Mouse (Mus musculus) left cerebral cortex, postnatal 10 days (tissue): ENCODE results near the gene Lamtor2. TPM values are rescaled to one million over a fixed set of nuclear protein-coding genes. Genes with fewer than 3 reads are reported as not detected.

Source experiments
- DNase-seq, 2 experiments: peaks; one replicate each; pipeline ENCODE4 v3.0.0; 2021 to 2022; ENCODE audit warnings: low spot score in 2 of 2, mixed read lengths in 1 of 2; ENCODE audit errors: extremely low spot score in 1 of 2
- intact Hi-C: fragments of 180-260 bp; cut with DNase I; formaldehyde crosslinking; loops from one replicate; pipeline ENCODE4 v1.15.1; 2025
- microRNA-seq: library from miRNA; unstranded; fragments of <30 nt; microRNA quantifications from one replicate; pipeline ENCODE4 v1.2.0, GENCODE M21; 2022
- total RNA-seq, 2 experiments: library from RNA; stranded (reverse); gene quantifications; 2 replicates each; pipeline ENCODE4 v1.2.3; 2021

Gene Lamtor2
- total RNA-seq, 2 experiments from 2014 or later: 109 to 110 TPM

DNA sequence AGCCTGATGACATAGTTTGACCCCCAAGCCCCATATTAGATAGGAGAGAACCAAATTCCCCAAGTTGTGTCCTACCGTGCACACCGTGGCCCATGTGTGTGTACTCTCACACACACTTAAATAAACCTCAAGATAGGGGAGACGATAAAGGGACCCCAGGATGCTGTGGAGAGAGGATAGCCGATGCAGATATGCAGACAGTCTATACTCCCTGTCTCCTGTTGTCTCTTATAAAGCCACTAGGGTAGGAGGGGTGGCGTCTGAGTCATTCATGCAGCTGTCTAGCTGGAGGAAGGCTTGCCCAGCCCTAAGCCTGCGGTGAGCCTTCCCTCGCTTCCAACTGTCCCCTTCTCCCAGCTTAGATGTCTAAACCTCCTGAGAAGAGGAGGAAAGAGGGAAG, 52.8 kb downstream of the Lamtor2 start:
- no peak for DNase-seq

More for the DNA sequence above, 52.8 kb downstream of the Lamtor2 start:
- intact Hi-C loops: no loop called here

Small RNA genes lying within 50 kb of the gene (microRNA-seq; reads per million reads assigned to microRNA genes)
- not detected for gene Mir1905

Other genes starting within 250 kb of the Lamtor2 start
- 10 to 100 TPM; 74.6 to 79.2 TPM for gene Glmp, start 228.1 kb downstream of the Lamtor2 start, total RNA-seq
- 1 to 10 TPM in 1 of 2 experiments, under 1 TPM in 1; 0.63 to 1.5 TPM for gene Tmem79, start 216.9 kb downstream of the Lamtor2 start, total RNA-seq
- 10 to 100 TPM; 73.5 to 74.7 TPM for gene Smg5, start 216.8 kb downstream of the Lamtor2 start, total RNA-seq
- 1 to 10 TPM; 3.5 to 3.6 TPM for gene Paqr6, start 188.5 kb downstream of the Lamtor2 start, total RNA-seq
- gene Bglap3, start 180.3 kb downstream of the Lamtor2 start, total RNA-seq: under 1 TPM in 1 of 2 experiments, not detected in 1; 0.66 TPM
- not detected for gene Bglap2, start 174.4 kb downstream of the Lamtor2 start, total RNA-seq
- gene Bglap, start 168.6 kb downstream of the Lamtor2 start, total RNA-seq: 1 to 10 TPM in 1 of 2 experiments, under 1 TPM in 1; 0.95 to 2.6 TPM
- 10 to 100 TPM; 10.3 to 11.5 TPM for gene Pmf1, start 142.7 kb downstream of the Lamtor2 start, total RNA-seq
- 10 to 100 TPM; 60.3 to 62.5 TPM for gene Slc25a44, start 127.9 kb downstream of the Lamtor2 start, total RNA-seq
- 10 to 100 TPM; 46.5 to 52.6 TPM for gene Sema4a, start 91.9 kb downstream of the Lamtor2 start, total RNA-seq
- 10 to 100 TPM; 47.2 to 48.6 TPM for gene Lmna, start 43.1 kb downstream of the Lamtor2 start, total RNA-seq
- gene Mex3a, start 20.7 kb downstream of the Lamtor2 start, total RNA-seq: 10 to 100 TPM in 1 of 2 experiments, 1 to 10 TPM in 1; 6.9 to 10.7 TPM
- not detected for gene Rab25, start 4.8 kb downstream of the Lamtor2 start, total RNA-seq
- 10 to 100 TPM; 78.8 to 82.6 TPM for gene Ubqln4, start 684 bp upstream of the Lamtor2 start, total RNA-seq
- 100 to 1,000 TPM; 127 to 128 TPM for gene Ssr2, start 22.8 kb upstream of the Lamtor2 start, total RNA-seq
- gene Arhgef2, start 52.9 kb upstream of the Lamtor2 start, total RNA-seq: 100 to 1,000 TPM; 257 to 264 TPM
- not detected for gene Rxfp4, start 100.1 kb upstream of the Lamtor2 start, total RNA-seq
- 10 to 100 TPM; 52.0 to 55.7 TPM for gene Khdc4, start 132.7 kb upstream of the Lamtor2 start, total RNA-seq
- 10 to 100 TPM; 42.9 to 55.5 TPM for gene Rit1, start 163.8 kb upstream of the Lamtor2 start, total RNA-seq
- gene Syt11, start 222.1 kb upstream of the Lamtor2 start, total RNA-seq: 100 to 1,000 TPM; 433 to 447 TPM